Mouse (Mus musculus) lung, embryonic 14.5 days (tissue): Measurements from ENCODE around the gene Wnt8b. TPM values are rescaled to one million over a fixed set of nuclear protein-coding genes. Genes with fewer than 3 reads are reported as not detected.

ENCODE experiments used
- ATAC-seq: fragments of 200-750 bp; cut with Nextera tagmentation; 2 replicates; pipeline ENCODE4 v1.8.0; 2017; ENCODE audit warnings: mild to moderate bottlenecking, moderate TSS enrichment, moderate library complexity; ENCODE audit not compliant: insufficient read depth
- DNase-seq: peaks from one replicate; pipeline ENCODE4 v3.0.0-alpha.2; 2015
- H3K27ac ChIP-seq: fragments of 300-500 bp; sonication (generic); 2 replicates; pipeline ENCODE4 v1.5.1; 2014; ENCODE audit warnings: low read depth, mild to moderate bottlenecking, moderate library complexity
- H3K27me3 ChIP-seq: fragments of 300-500 bp; sonication (generic); 2 replicates; pipeline ENCODE4 v1.6.1; 2014; ENCODE audit warnings: low read length, control low read depth; ENCODE audit not compliant: insufficient read depth
- H3K36me3 ChIP-seq: fragments of 300-500 bp; sonication (generic); 2 replicates; pipeline ENCODE4 v1.6.1; 2014; ENCODE audit warnings: control low read depth; ENCODE audit not compliant: insufficient read depth
- H3K4me1 ChIP-seq: fragments of 300-500 bp; sonication (generic); 2 replicates; pipeline ENCODE4 v1.6.1; 2014; ENCODE audit warnings: antibody characterized with exemption, control low read depth; ENCODE audit not compliant: insufficient read depth
- H3K4me2 ChIP-seq: fragments of 300-500 bp; sonication (generic); 2 replicates; pipeline ENCODE4 v1.6.1; 2014; ENCODE audit warnings: mild to moderate bottlenecking
- H3K4me3 ChIP-seq: fragments of 300-500 bp; sonication (generic); 2 replicates; pipeline ENCODE4 v1.5.1; 2014; ENCODE audit warnings: low read depth, low read length
- H3K9ac ChIP-seq: fragments of 300-500 bp; sonication (generic); 2 replicates; pipeline ENCODE4 v1.6.1; 2014
- H3K9me3 ChIP-seq: fragments of 300-500 bp; sonication (generic); 2 replicates; pipeline ENCODE4 v1.6.1; 2016; ENCODE audit warnings: low read depth, low read length, control low read depth
- CTCF ChIP-seq: IDR thresholded peaks from 2 replicates; pipeline ENCODE4 v1.5.1; 2016; ENCODE audit warnings: antibody characterized with exemption, low read depth
- WGBS: fragments of 180-500 bp; shearing (Covaris S2); extraction: QIAGEN DNeasy Blood & Tissue Kit; methylation state at CpG from one replicate; pipeline ENCODE4 v1.1.7; 2014; 5-methylcytosine and 5-hydroxymethylcytosine counted together
- polyA plus RNA-seq: library from polyadenylated mRNA; unstranded; fragments of >200 nt; fragmentation: Nextera tagmentation; extraction: Ambion mirVana; gene quantifications from 2 replicates; pipeline ENCODE4 v1.2.1, GENCODE M21; 2014

Wnt8b gene
- polyA plus RNA-seq: not detected in 2 replicates

GRCm38 (mm10) chr19:44493128-44493527 lies at the start of gene Wnt8b:
Wnt8b (plus strand) TSS chr19:44493472.
- DNase-seq (no peak), ATAC-seq (no peak)
- Histone ChIP-seq H3K27me3 (peaks cover 4% of the 10 kb centered on the region; the same call in 1 of the 2 replicates), H3K27ac (no peak within 1 kb of the TSS), H3K4me3 (no peak within 1 kb of the TSS), H3K36me3 (no peaks in the 10 kb centered on the region), H3K9me3 (no peaks in the 10 kb centered on the region), H3K9ac (no peak within 1 kb of the TSS), H3K4me2 (no peak within 1 kb of the TSS), H3K4me1 (no peaks in the 10 kb centered on the region)
- WGBS: 30% methylated on average over 8 of the region's 8 CpGs
- TF ChIP-seq CTCF: no peak

GRCm38 (mm10) chr19:44445755-44446154 lies 47.5 kb upstream of the Wnt8b start:
- Histone ChIP-seq H3K4me2 (no peak overlapping the region), H3K27me3 (no peaks in the 10 kb centered on the region), H3K4me3 (no peak overlapping the region), H3K27ac (no peak overlapping the region), H3K4me1 (no peaks in the 10 kb centered on the region), H3K36me3 (no peaks in the 10 kb centered on the region), H3K9me3 (no peaks in the 10 kb centered on the region), H3K9ac (no peak overlapping the region)
- TF ChIP-seq CTCF: no peak
- ATAC-seq (no peak), DNase-seq (no peak)
- 79% methylated on average over 3 of the region's 3 CpGs for WGBS

GRCm38 (mm10) chr19:44447927-44448326 lies 45.3 kb upstream of the Wnt8b start:
- H3K4me1 ChIP-seq: no peaks in the 10 kb centered on the region
- no peak overlapping the region for H3K4me3 ChIP-seq
- H3K9me3 ChIP-seq: no peaks in the 10 kb centered on the region
- no peaks in the 10 kb centered on the region for H3K27me3 ChIP-seq
- 79% methylated on average over 4 of the region's 4 CpGs for WGBS
- DNase-seq (no peak), ATAC-seq (no peak)
- H3K27ac ChIP-seq: no peak overlapping the region
- no peak for TF ChIP-seq CTCF
- H3K4me2 ChIP-seq: no peak overlapping the region
- H3K9ac ChIP-seq: no peak overlapping the region
- H3K36me3 ChIP-seq: no peaks in the 10 kb centered on the region

GRCm38 (mm10) chr19:44454862-44455261 lies 38.4 kb upstream of the Wnt8b start:
- Histone ChIP-seq H3K4me3 (no peak overlapping the region), H3K4me2 (no peak overlapping the region), H3K9me3 (no peaks in the 10 kb centered on the region), H3K27ac (no peak overlapping the region), H3K36me3 (no peaks in the 10 kb centered on the region), H3K9ac (no peak overlapping the region), H3K4me1 (no peaks in the 10 kb centered on the region), H3K27me3 (no peaks in the 10 kb centered on the region)
- DNase-seq (no peak), ATAC-seq (no peak)
- TF ChIP-seq CTCF: no peak
- 77% methylated on average over 6 of the region's 6 CpGs for WGBS

- no peaks in the 10 kb centered on the region for H3K4me1 ChIP-seq
- no peaks in the 10 kb centered on the region for H3K36me3 ChIP-seq
- no peak overlapping the region for H3K27ac ChIP-seq
- H3K4me2 ChIP-seq: no peak overlapping the region
- no peaks in the 10 kb centered on the region for H3K9me3 ChIP-seq
- H3K27me3 ChIP-seq: no peaks in the 10 kb centered on the region
- no peak overlapping the region for H3K9ac ChIP-seq
- no peak for DNase-seq
- ATAC-seq: no peak
- WGBS: 62% methylated on average over 8 of the region's 8 CpGs
- no peak overlapping the region for H3K4me3 ChIP-seq
- no peak for TF ChIP-seq CTCF
Observed at GRCm38 (mm10) chr19:44455356-44455755, 37.9 kb upstream of the Wnt8b start.

GRCm38 (mm10) chr19:44457359-44458055 lies 35.8 kb upstream of the Wnt8b start:
- no peak overlapping the region for H3K4me2 ChIP-seq
- no peak overlapping the region for H3K4me3 ChIP-seq
- no peak overlapping the region for H3K27ac ChIP-seq
- no peaks in the 10 kb centered on the region for H3K36me3 ChIP-seq
- DNase-seq: no peak
- H3K27me3 ChIP-seq: no peaks in the 10 kb centered on the region
- H3K9ac ChIP-seq: no peak overlapping the region
- no peak for TF ChIP-seq CTCF
- no peaks in the 10 kb centered on the region for H3K9me3 ChIP-seq
- 43% methylated on average over 3 of the region's 3 CpGs for WGBS
- no peaks in the 10 kb centered on the region for H3K4me1 ChIP-seq
- ATAC-seq: no peak

GRCm38 (mm10) chr19:44458696-44459095 lies 34.6 kb upstream of the Wnt8b start:
- Histone ChIP-seq H3K36me3 (no peaks in the 10 kb centered on the region), H3K27ac (no peak overlapping the region), H3K4me2 (no peak overlapping the region), H3K27me3 (no peaks in the 10 kb centered on the region), H3K9ac (no peak overlapping the region), H3K4me1 (no peaks in the 10 kb centered on the region), H3K9me3 (no peaks in the 10 kb centered on the region), H3K4me3 (no peak overlapping the region)
- ATAC-seq (no peak), DNase-seq (no peak)
- no peak for TF ChIP-seq CTCF
- 80% methylated on average over 13 of the region's 13 CpGs for WGBS
